Mouse (Mus musculus) lung, embryonic 14.5 days (tissue): ENCODE results near the gene Mpst. TPM values are rescaled to one million over a fixed set of nuclear protein-coding genes. Genes with fewer than 3 reads are reported as not detected.

Source experiments
- ATAC-seq: fragments of 200-750 bp; cut with Nextera tagmentation; 2 replicates; pipeline ENCODE4 v1.8.0; 2017; ENCODE audit warnings: mild to moderate bottlenecking, moderate TSS enrichment, moderate library complexity; ENCODE audit not compliant: insufficient read depth
- DNase-seq: peaks from one replicate; pipeline ENCODE4 v3.0.0-alpha.2; 2015
- H3K27ac ChIP-seq: fragments of 300-500 bp; sonication (generic); 2 replicates; pipeline ENCODE4 v1.5.1; 2014; ENCODE audit warnings: low read depth, mild to moderate bottlenecking, moderate library complexity
- H3K27me3 ChIP-seq: fragments of 300-500 bp; sonication (generic); 2 replicates; pipeline ENCODE4 v1.6.1; 2014; ENCODE audit warnings: low read length, control low read depth; ENCODE audit not compliant: insufficient read depth
- H3K36me3 ChIP-seq: fragments of 300-500 bp; sonication (generic); 2 replicates; pipeline ENCODE4 v1.6.1; 2014; ENCODE audit warnings: control low read depth; ENCODE audit not compliant: insufficient read depth
- H3K4me1 ChIP-seq: fragments of 300-500 bp; sonication (generic); 2 replicates; pipeline ENCODE4 v1.6.1; 2014; ENCODE audit warnings: antibody characterized with exemption, control low read depth; ENCODE audit not compliant: insufficient read depth
- H3K4me2 ChIP-seq: fragments of 300-500 bp; sonication (generic); 2 replicates; pipeline ENCODE4 v1.6.1; 2014; ENCODE audit warnings: mild to moderate bottlenecking
- H3K4me3 ChIP-seq: fragments of 300-500 bp; sonication (generic); 2 replicates; pipeline ENCODE4 v1.5.1; 2014; ENCODE audit warnings: low read depth, low read length
- H3K9ac ChIP-seq: fragments of 300-500 bp; sonication (generic); 2 replicates; pipeline ENCODE4 v1.6.1; 2014
- H3K9me3 ChIP-seq: fragments of 300-500 bp; sonication (generic); 2 replicates; pipeline ENCODE4 v1.6.1; 2016; ENCODE audit warnings: low read depth, low read length, control low read depth
- CTCF ChIP-seq: IDR thresholded peaks from 2 replicates; pipeline ENCODE4 v1.5.1; 2016; ENCODE audit warnings: antibody characterized with exemption, low read depth
- WGBS: fragments of 180-500 bp; shearing (Covaris S2); extraction: QIAGEN DNeasy Blood & Tissue Kit; methylation state at CpG from one replicate; pipeline ENCODE4 v1.1.7; 2014; 5-methylcytosine and 5-hydroxymethylcytosine counted together
- polyA plus RNA-seq: library from polyadenylated mRNA; unstranded; fragments of >200 nt; fragmentation: Nextera tagmentation; extraction: Ambion mirVana; gene quantifications from 2 replicates; pipeline ENCODE4 v1.2.1, GENCODE M21; 2014

The Mpst gene
- polyA plus RNA-seq, result 3.3 and 3.5 TPM in 2 replicates

DNA sequence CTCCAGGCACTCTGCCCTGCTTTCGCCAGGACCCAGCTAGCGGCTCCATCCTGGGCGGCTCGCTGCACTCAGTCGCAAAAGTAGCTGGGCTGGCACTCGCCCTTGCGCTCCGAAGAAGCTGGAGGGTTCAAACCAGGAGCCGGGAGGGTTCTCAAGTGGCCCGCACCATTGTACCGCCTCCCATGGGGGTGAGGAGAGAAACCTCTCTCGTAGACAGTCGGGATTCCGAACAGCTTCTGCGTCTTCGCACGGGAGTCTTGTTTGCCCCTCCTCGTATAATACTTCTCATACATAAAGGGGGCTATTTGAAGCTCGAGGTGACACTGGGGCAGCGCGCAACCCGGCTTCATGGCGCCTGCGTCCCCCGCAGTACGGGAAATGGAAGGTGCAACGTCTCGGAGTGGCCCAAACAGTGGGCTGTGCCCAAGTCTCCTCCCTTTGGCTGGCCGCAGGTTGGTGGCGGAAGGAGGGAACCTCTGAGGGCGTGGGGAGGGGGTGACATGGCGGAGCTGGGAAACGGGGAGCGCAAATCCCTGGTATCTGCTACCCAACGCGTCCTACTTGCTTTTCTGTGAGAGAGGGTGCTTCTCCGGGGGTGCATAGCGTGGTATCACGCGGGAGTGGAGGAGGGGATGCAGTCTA, at the start of gene Mpst:
Gene Mpst, plus strand, starts transcription at position 124 of the 642 bp plus-strand sequence.
- Histone ChIP-seq H3K4me1 (peaks cover 41% of the 10 kb centered on the region), H3K4me2 (peak within 1 kb of the TSS; percentile 93), H3K27ac (peak within 1 kb of the TSS; percentile 98), H3K4me3 (peak within 1 kb of the TSS; percentile 48), H3K9ac (peak within 1 kb of the TSS; percentile 59), H3K27me3 (peaks cover 25% of the 10 kb centered on the region), H3K9me3 (no peaks in the 10 kb centered on the region), H3K36me3 (peaks cover 5% of the 10 kb centered on the region; the same call in 1 of the 2 replicates)
- TF ChIP-seq CTCF, result no peak
- DNase-seq (peak; percentile 92), ATAC-seq (peak; percentile 80)
- WGBS, result under 1% methylated on average over 40 of the region's 40 CpGs

GRCm38 (mm10) chr15:78365916-78366315, 40.3 kb upstream of the Mpst start:
- H3K27me3 ChIP-seq, result peaks cover 5% of the 10 kb centered on the region; the same call in 1 of the 2 replicates
- DNase-seq, result no peak

GRCm38 (mm10) chr15:78366875-78367274, 39.3 kb upstream of the Mpst start:
- H3K27ac ChIP-seq, result no peak overlapping the region
- 67% methylated on average over 8 of the region's 8 CpGs for WGBS
- H3K27me3 ChIP-seq, result peaks cover 5% of the 10 kb centered on the region; the same call in 1 of the 2 replicates
- H3K9me3 ChIP-seq, result no peaks in the 10 kb centered on the region
- H3K4me2 ChIP-seq, result no peak overlapping the region
- DNase-seq (no peak), ATAC-seq (no peak)
- no peak overlapping the region for H3K4me3 ChIP-seq
- TF ChIP-seq CTCF, result no peak
- H3K9ac ChIP-seq, result no peak overlapping the region
- H3K4me1 ChIP-seq, result no peaks in the 10 kb centered on the region
- no peaks in the 10 kb centered on the region for H3K36me3 ChIP-seq

More at GRCm38 (mm10) chr15:78365916-78366315, 40.3 kb upstream of the Mpst start:
- H3K4me2 ChIP-seq, result no peak overlapping the region
- TF ChIP-seq CTCF, result no peak
- H3K9me3 ChIP-seq, result no peaks in the 10 kb centered on the region
- ATAC-seq, result no peak
- no peak overlapping the region for H3K27ac ChIP-seq
- H3K36me3 ChIP-seq, result no peaks in the 10 kb centered on the region
- WGBS, result 56% methylated on average over 2 of the region's 2 CpGs
- no peak overlapping the region for H3K9ac ChIP-seq
- H3K4me1 ChIP-seq, result no peaks in the 10 kb centered on the region
- no peak overlapping the region for H3K4me3 ChIP-seq

DNA sequence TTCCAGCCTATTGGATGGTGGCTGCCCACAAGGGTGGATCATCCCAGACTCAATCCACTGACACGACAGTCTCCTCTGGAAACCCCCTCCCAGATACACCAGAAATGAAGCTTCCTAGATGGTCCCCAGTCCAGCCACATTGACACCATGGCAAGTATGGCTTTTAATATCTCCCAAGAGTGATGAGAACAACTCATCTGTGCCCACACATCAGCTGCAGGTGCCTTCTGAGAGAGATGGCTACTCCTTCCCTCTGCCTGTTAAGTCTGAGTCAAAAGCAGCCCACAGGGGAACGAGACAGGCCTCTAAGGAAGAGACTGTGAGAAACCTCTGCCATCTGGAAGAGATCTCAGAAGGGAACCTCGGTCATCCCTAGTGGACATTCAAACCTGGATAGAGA, 38.4 kb upstream of the Mpst start:
- no peak for ATAC-seq
- no peak overlapping the region for H3K9ac ChIP-seq
- no peak overlapping the region for H3K4me2 ChIP-seq
- WGBS, result 69% methylated on average over 3 of the region's 3 CpGs
- no peak for DNase-seq
- no peaks in the 10 kb centered on the region for H3K9me3 ChIP-seq
- H3K36me3 ChIP-seq, result no peaks in the 10 kb centered on the region
- H3K27ac ChIP-seq, result no peak overlapping the region
- H3K4me3 ChIP-seq, result no peak overlapping the region
- no peak for TF ChIP-seq CTCF
- H3K4me1 ChIP-seq, result no peaks in the 10 kb centered on the region
- H3K27me3 ChIP-seq, result peaks cover 5% of the 10 kb centered on the region; the same call in 1 of the 2 replicates

DNA sequence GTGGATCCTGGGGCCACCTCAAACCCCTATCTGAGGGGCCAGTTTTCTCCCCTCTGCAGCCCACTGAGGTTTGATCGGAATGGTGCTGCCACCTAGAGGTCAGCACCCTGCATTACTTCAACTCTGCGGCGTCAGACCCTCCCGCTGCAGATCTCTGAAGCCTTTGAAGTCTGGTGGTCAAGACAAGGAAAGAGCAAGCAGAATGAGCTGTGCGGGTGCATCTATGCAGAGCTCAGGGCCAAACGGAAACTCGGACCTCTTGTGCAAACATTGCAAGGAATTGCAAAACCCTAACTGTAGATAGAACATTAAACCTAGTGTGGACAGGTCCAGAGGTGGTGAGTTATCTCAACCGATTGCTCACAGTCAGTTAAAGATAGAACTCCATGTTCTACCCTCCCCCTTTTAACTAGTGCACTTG, 37.3 kb upstream of the Mpst start:
- no peak overlapping the region for H3K27ac ChIP-seq
- no peak overlapping the region for H3K9ac ChIP-seq
- DNase-seq (peak; percentile 78), ATAC-seq (no peak)
- H3K4me3 ChIP-seq, result no peak overlapping the region
- 5% methylated on average over 8 of the region's 8 CpGs for WGBS
- peaks cover 5% of the 10 kb centered on the region; the same call in 1 of the 2 replicates for H3K27me3 ChIP-seq
- no peak overlapping the region for H3K4me2 ChIP-seq
- TF ChIP-seq CTCF, result peak; percentile 86
- no peaks in the 10 kb centered on the region for H3K36me3 ChIP-seq
- H3K9me3 ChIP-seq, result no peaks in the 10 kb centered on the region
- H3K4me1 ChIP-seq, result peaks cover 9% of the 10 kb centered on the region

DNA sequence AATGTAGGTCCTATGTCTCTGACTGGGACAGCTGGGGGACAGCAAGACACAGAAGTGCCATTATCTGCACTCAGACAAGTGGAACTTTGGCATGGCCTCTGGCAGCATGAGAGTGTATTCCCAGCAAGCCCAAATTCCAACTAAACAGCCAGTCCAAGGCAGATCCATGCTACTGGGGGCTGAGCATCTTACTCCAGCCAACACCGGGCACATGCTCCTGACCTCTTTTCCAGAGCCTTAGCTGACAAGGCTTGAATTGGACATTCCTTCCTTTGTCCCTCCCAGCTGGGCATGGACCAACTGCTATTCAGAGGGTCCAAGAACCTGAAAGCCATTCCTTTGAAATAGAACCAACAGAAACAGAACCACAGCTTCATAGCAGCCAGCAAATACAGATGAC, 36.6 kb upstream of the Mpst start:
- 64% methylated on average over 1 of the region's 1 CpGs for WGBS
- ATAC-seq, result no peak
- H3K4me1 ChIP-seq, result peaks cover 14% of the 10 kb centered on the region

DNA sequence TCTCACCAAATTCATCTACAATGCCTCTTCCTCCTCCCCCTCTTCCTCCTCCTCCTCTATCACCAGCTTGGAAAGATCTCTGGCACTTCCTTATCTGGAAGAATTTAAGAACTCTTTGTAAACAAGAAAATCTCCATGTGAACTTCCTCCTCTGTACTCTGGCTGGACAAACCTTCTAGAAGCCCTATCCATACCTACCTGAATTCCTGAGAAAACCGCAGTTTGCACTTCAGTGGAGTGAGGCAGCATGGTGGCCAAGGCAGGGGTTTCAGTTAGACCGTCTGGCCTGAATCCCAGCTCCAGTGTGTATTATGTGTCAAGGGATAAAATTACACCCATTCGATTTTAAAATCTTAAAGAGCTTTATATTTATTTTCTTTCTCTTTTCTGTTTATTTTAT, 33.4 kb upstream of the Mpst start:
- peak; percentile 78; the same call in 1 of the 2 replicates for ATAC-seq
- 12% methylated on average over 3 of the region's 3 CpGs for WGBS
- Histone ChIP-seq H3K36me3 (no peaks in the 10 kb centered on the region), H3K9me3 (no peaks in the 10 kb centered on the region), H3K4me3 (no peak overlapping the region), H3K9ac (no peak overlapping the region), H3K4me1 (peaks cover 14% of the 10 kb centered on the region), H3K27ac (peak overlapping the region; percentile 76), H3K27me3 (peaks cover 5% of the 10 kb centered on the region; the same call in 1 of the 2 replicates), H3K4me2 (no peak overlapping the region)
- no peak for TF ChIP-seq CTCF
- peak; percentile 84 for DNase-seq

More for the DNA sequence above, 36.6 kb upstream of the Mpst start:
- H3K27ac ChIP-seq, result no peak overlapping the region
- peaks cover 5% of the 10 kb centered on the region; the same call in 1 of the 2 replicates for H3K27me3 ChIP-seq
- H3K4me3 ChIP-seq, result no peak overlapping the region
- no peak for DNase-seq
- H3K9ac ChIP-seq, result no peak overlapping the region
- no peaks in the 10 kb centered on the region for H3K9me3 ChIP-seq
- H3K36me3 ChIP-seq, result no peaks in the 10 kb centered on the region
- no peak overlapping the region for H3K4me2 ChIP-seq
- no peak for TF ChIP-seq CTCF
